ENCODE assay signal across 8 mouse cellular contexts in the genomic region with DNA sequence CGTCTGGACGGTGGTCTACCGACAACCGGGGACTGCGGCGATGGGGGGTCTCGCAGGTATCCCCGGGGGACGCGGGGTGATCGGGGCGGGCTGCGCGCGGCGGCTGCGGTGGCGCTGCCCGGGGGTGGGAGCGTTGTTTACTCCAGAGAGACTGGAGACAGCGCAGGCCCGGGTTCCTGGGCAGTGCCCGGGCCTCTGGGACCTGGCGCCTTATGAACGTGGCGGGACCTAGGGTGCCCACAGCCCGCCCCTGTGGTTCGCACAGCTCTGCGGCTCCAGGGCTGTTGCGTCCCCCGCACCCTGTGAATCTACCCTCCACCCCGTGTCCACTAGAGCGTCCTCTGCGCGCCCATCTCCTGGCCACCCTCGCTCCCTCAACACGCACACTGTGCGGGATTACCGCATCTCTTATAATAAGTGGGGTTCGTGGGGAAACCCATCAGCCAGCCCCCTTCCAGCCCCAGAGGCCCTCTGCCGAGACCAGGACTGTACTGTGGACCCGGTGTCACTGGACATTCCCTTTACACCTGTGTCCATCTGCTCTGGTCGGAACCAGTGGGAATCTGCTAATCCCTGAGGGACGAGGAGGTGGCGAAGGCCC. TPM values are rescaled to one million over a fixed set of nuclear protein-coding genes. Genes with fewer than 3 reads are reported as not detected.
DNase-seq lines count a peak whose midpoint lies in the region; ATAC-seq lines count a peak whose summit lies in the region.

No protein-coding gene starts in this region.

- ATAC-seq in liver, embryonic 16.5 days (ENCODE audit: low read depth) = peak; percentile 52
- ATAC-seq in megakaryocyte progenitor cell, adult 5-6 weeks (replicated peaks; ENCODE audit: poor library complexity) = no peak

- H3K9ac ChIP-seq in liver, embryonic 16.5 days (ENCODE audit: low read depth, low read length) = peak overlapping the region; percentile 97

- peaks cover 45% of the 10 kb centered on the region for H3K4me1 ChIP-seq in hindbrain, embryonic 10.5 days (replicated peaks)
- H3K4me1 ChIP-seq in liver, embryonic 16.5 days (ENCODE audit: control insufficient read depth, low read depth, low read length) = peaks cover 49% of the 10 kb centered on the region

- peak overlapping the region; percentile 89 for H3K27ac ChIP-seq in hindbrain, embryonic 10.5 days
- peak overlapping the region; percentile 99 for H3K27ac ChIP-seq in liver, embryonic 16.5 days (ENCODE audit: low read length)

- H3K36me3 ChIP-seq in hindbrain, embryonic 10.5 days = no peaks in the 10 kb centered on the region
- H3K36me3 ChIP-seq in liver, embryonic 16.5 days (ENCODE audit: control insufficient read depth, insufficient read depth) = no peaks in the 10 kb centered on the region; the same call in 1 of the 2 replicates

- no peaks in the 10 kb centered on the region for H3K9me3 ChIP-seq in hindbrain, embryonic 10.5 days
- H3K9me3 ChIP-seq in liver, embryonic 16.5 days (replicated peaks; ENCODE audit: control insufficient read depth, low read length) = no peaks in the 10 kb centered on the region

- DNase-seq in adrenal gland, postnatal 10 days = peak; percentile 66
- no peak for DNase-seq in adrenal gland, postnatal 25 days
- DNase-seq in right cerebral cortex, postnatal 14 days = peak; percentile 37
- no peak for DNase-seq in right cerebral cortex, postnatal 36 days (ENCODE audit: low spot score in 2 of 2)
- no peak for DNase-seq in hindbrain, embryonic 10.5 days (ENCODE audit: low spot score)
- DNase-seq in embryo, embryonic 11 days = no peak

- peaks cover 38% of the 10 kb centered on the region for H3K27me3 ChIP-seq in hindbrain, embryonic 10.5 days (ENCODE audit: insufficient read depth, poor library complexity, severe bottlenecking)
- peaks cover 11% of the 10 kb centered on the region for H3K27me3 ChIP-seq in liver, embryonic 16.5 days (ENCODE audit: control insufficient read depth, insufficient read depth, low read depth, low read length)

- WGBS in hindbrain, embryonic 10.5 days = 6% methylated on average over 45 of the region's 45 CpGs
- 5% methylated on average over 44 of the region's 45 CpGs for WGBS in liver, embryonic 16.5 days (ENCODE audit: insufficient replicate concordance)

- H3K4me2 ChIP-seq in liver, embryonic 16.5 days (ENCODE audit: low read depth, low read length) = peak overlapping the region; percentile 74

- peak overlapping the region; percentile 91 for H3K4me3 ChIP-seq in hindbrain, embryonic 10.5 days
- peak overlapping the region; percentile 90 for H3K4me3 ChIP-seq in liver, embryonic 16.5 days (ENCODE audit: low read depth, low read length)

RNA-seq across cellular contexts. Expression of a gene that starts 6.3 kb away (rescaled TPM):
- 10 to 100 TPM; 66.1 to 78.6 TPM for total RNA-seq in adrenal gland, postnatal 10 days (2021)
- 92.4 and 108 TPM in 2 replicates for total RNA-seq in adrenal gland, postnatal 25 days (2021)
- 28.8 and 31.3 TPM in 2 replicates for polyA plus RNA-seq in hindbrain, embryonic 10.5 days (2016; fragmentation: Nextera tagmentation; extraction: Ambion mirVana)
- polyA plus RNA-seq in liver, embryonic 16.5 days (2015; fragmentation: Nextera tagmentation; extraction: Ambion mirVana) = 98.9 and 103 TPM in 2 replicates
- 83.0 and 94.4 TPM in 2 replicates for total RNA-seq in megakaryocyte progenitor cell, adult 5-6 weeks (2015)
- 62.7 and 70.0 TPM in 2 replicates for total RNA-seq in megakaryocyte progenitor cell, adult 5-6 weeks (2017)

RNA-seq across cellular contexts. Expression of a gene that starts 16.9 kb away (rescaled TPM):
- 10 to 100 TPM; 22.1 to 24.2 TPM for total RNA-seq in adrenal gland, postnatal 10 days (2021)
- total RNA-seq in adrenal gland, postnatal 25 days (2021) = 16.9 and 26.0 TPM in 2 replicates
- 6.2 and 6.7 TPM in 2 replicates for polyA plus RNA-seq in hindbrain, embryonic 10.5 days (2016; fragmentation: Nextera tagmentation; extraction: Ambion mirVana)
- polyA plus RNA-seq in liver, embryonic 16.5 days (2015; fragmentation: Nextera tagmentation; extraction: Ambion mirVana) = 1.6 and 2.1 TPM in 2 replicates
- 4.0 and 4.5 TPM in 2 replicates for total RNA-seq in megakaryocyte progenitor cell, adult 5-6 weeks (2015)
- total RNA-seq in megakaryocyte progenitor cell, adult 5-6 weeks (2017) = 11.7 and 12.0 TPM in 2 replicates

RNA-seq across cellular contexts. Expression of a gene that starts 53.5 kb away (rescaled TPM):
- 1 to 10 TPM; 1.1 to 1.2 TPM for total RNA-seq in adrenal gland, postnatal 10 days (2021)
- 0.71 and 0.82 TPM in 2 replicates for total RNA-seq in adrenal gland, postnatal 25 days (2021)
- 0.07 and 0.08 TPM in 2 replicates for polyA plus RNA-seq in hindbrain, embryonic 10.5 days (2016; fragmentation: Nextera tagmentation; extraction: Ambion mirVana)
- 0.06 and 0.21 TPM in 2 replicates for polyA plus RNA-seq in liver, embryonic 16.5 days (2015; fragmentation: Nextera tagmentation; extraction: Ambion mirVana)
- 0.46 and 0.86 TPM in 2 replicates for total RNA-seq in megakaryocyte progenitor cell, adult 5-6 weeks (2015)
- 1.7 and 2.3 TPM in 2 replicates for total RNA-seq in megakaryocyte progenitor cell, adult 5-6 weeks (2017)

RNA-seq across cellular contexts. Expression of a gene that starts 59.6 kb away (rescaled TPM):
- total RNA-seq in adrenal gland, postnatal 10 days (2021) = 10 to 100 TPM; 50.4 to 76.7 TPM
- 93.1 and 109 TPM in 2 replicates for total RNA-seq in adrenal gland, postnatal 25 days (2021)
- polyA plus RNA-seq in hindbrain, embryonic 10.5 days (2016; fragmentation: Nextera tagmentation; extraction: Ambion mirVana) = 25.7 and 32.7 TPM in 2 replicates
- polyA plus RNA-seq in liver, embryonic 16.5 days (2015; fragmentation: Nextera tagmentation; extraction: Ambion mirVana) = 4.7 and 5.8 TPM in 2 replicates
- total RNA-seq in megakaryocyte progenitor cell, adult 5-6 weeks (2015) = 22.1 and 29.2 TPM in 2 replicates
- 12.6 and 14.0 TPM in 2 replicates for total RNA-seq in megakaryocyte progenitor cell, adult 5-6 weeks (2017)

Comparison
In these comparisons a context has a peak if more than half of its experiments do, and no peak if none do; other contexts are left out.
1. DNase-seq: peak in adrenal gland, postnatal 10 days (single experiment) and right cerebral cortex, postnatal 14 days (single experiment); none in adrenal gland, postnatal 25 days (single experiment), right cerebral cortex, postnatal 36 days (0 of 2), hindbrain, embryonic 10.5 days (single experiment) and embryo, embryonic 11 days (single experiment).